Mouse (Mus musculus) midbrain, postnatal 0 days (tissue): ENCODE measurements around the gene Fam216a. TPM values are rescaled to one million over a fixed set of nuclear protein-coding genes. Genes with fewer than 3 reads are reported as not detected.

Experiments
- ATAC-seq: fragments of 200-750 bp; cut with Nextera tagmentation; 2 replicates; pipeline ENCODE4 v1.8.0; 2017; ENCODE audit warnings: moderate number of reproducible peaks, mild to moderate bottlenecking, moderate TSS enrichment, moderate library complexity; ENCODE audit not compliant: low FRiP score
- DNase-seq: peaks from one replicate; pipeline ENCODE4 v3.0.0-alpha.2; 2015; ENCODE audit warnings: low spot score
- H3K27ac ChIP-seq: fragments of 300-500 bp; sonication (generic); 2 replicates; pipeline ENCODE4 v1.5.1; 2014; ENCODE audit warnings: low read depth, mild to moderate bottlenecking, low read length, mixed read lengths
- H3K27me3 ChIP-seq: fragments of 300-500 bp; sonication (generic); 2 replicates; pipeline ENCODE4 v1.6.1; 2014; ENCODE audit warnings: low read length, control low read depth, mixed read lengths; ENCODE audit not compliant: insufficient read depth
- H3K36me3 ChIP-seq: fragments of 300-500 bp; sonication (generic); 2 replicates; pipeline ENCODE4 v1.6.1; 2014; ENCODE audit warnings: low read length, control low read depth, mixed read lengths; ENCODE audit not compliant: insufficient read depth
- H3K4me1 ChIP-seq: fragments of 300-500 bp; sonication (generic); 2 replicates; pipeline ENCODE4 v1.6.1; 2014; ENCODE audit warnings: mild to moderate bottlenecking, control low read depth, antibody characterized with exemption, low read length, mixed read lengths; ENCODE audit not compliant: insufficient read depth
- H3K4me2 ChIP-seq: fragments of 300-500 bp; sonication (generic); 2 replicates; pipeline ENCODE4 v1.6.1; 2014; ENCODE audit warnings: low read depth, mild to moderate bottlenecking, low read length, mixed read lengths; ENCODE audit not compliant: poor library complexity, severe bottlenecking
- H3K4me3 ChIP-seq: fragments of 300-500 bp; sonication (generic); 2 replicates; pipeline ENCODE4 v1.5.1; 2014; ENCODE audit warnings: low read depth, mild to moderate bottlenecking, low read length, moderate library complexity
- H3K9ac ChIP-seq: fragments of 300-500 bp; sonication (generic); replicated peaks from 2 replicates; pipeline ENCODE4 v1.6.1; 2014; ENCODE audit warnings: mild to moderate bottlenecking, low read length, moderate library complexity, mixed read lengths; ENCODE audit not compliant: poor library complexity, severe bottlenecking
- H3K9me3 ChIP-seq: fragments of 300-500 bp; sonication (generic); 2 replicates; pipeline ENCODE4 v1.6.1; 2016; ENCODE audit warnings: low read length, control low read depth
- CTCF ChIP-seq: IDR thresholded peaks from 2 replicates; pipeline ENCODE4 v1.5.1; 2016; ENCODE audit warnings: antibody characterized with exemption, mild to moderate bottlenecking
- WGBS: fragments of 180-500 bp; shearing (Covaris S2); extraction: QIAGEN DNeasy Blood & Tissue Kit; methylation state at CpG from one replicate; pipeline ENCODE4 v1.1.7; 2014; 5-methylcytosine and 5-hydroxymethylcytosine counted together
- polyA plus RNA-seq: library from polyadenylated mRNA; unstranded; fragments of >200 nt; fragmentation: Nextera tagmentation; extraction: Ambion mirVana; gene quantifications from 2 replicates; pipeline ENCODE4 v1.2.1, GENCODE M21; 2015
- total RNA-seq: library from RNA; depleted of rRNA; stranded (reverse); fragments of >200 nt; gene quantifications from 2 replicates; pipeline ENCODE4 v1.2.3, GENCODE M21; 2014

Fam216a gene
- total and polyA plus RNA-seq, 2 experiments from 2014 or later, result 139 to 156 TPM

DNA sequence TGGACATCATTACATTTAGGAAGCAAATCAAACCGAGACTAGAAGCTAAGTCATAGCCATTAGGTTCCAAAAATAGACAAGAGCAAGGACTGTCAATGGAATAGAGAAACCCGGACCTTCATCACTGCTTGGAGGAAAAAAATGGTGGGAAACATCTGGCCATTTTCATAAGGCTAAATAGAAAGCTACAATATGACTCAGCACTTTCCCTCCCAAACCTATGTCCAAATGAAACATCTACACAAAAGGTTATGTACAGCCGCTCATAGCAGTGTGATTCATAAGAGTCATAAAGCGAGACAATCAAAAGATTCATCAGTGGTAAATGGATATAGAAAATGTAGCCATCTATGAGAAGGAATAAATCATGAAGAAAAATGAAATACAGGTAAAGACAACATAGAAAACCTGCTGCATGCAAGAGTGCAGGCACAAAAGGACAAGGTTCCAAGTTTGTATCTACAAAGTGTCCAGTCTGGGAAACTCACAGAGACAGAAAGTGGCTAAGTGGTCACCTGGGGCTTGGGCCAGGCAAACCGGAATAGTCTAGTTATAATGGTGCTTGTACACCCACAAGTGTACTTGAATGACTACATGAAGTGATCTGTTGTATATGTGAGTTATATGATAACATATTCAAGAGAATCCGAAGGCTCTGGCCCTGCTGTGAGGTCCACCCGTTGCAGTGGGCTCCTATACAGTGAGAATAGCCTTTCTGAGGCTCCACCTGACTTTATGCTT lies 35.4 kb downstream of the Fam216a start:
- Histone ChIP-seq H3K9me3 (no peaks in the 10 kb centered on the region), H3K4me3 (no peak overlapping the region), H3K27me3 (no peaks in the 10 kb centered on the region), H3K4me1 (no peaks in the 10 kb centered on the region), H3K4me2 (no peak overlapping the region), H3K27ac (no peak overlapping the region), H3K9ac (no peak overlapping the region), H3K36me3 (0 out of 2 replicates have a peak, but pooled peaks cover 4% of the 10 kb centered on the region)
- 93% methylated on average over 7 of the region's 7 CpGs for WGBS
- no peak for TF ChIP-seq CTCF
- DNase-seq (no peak), ATAC-seq (no peak)

DNA sequence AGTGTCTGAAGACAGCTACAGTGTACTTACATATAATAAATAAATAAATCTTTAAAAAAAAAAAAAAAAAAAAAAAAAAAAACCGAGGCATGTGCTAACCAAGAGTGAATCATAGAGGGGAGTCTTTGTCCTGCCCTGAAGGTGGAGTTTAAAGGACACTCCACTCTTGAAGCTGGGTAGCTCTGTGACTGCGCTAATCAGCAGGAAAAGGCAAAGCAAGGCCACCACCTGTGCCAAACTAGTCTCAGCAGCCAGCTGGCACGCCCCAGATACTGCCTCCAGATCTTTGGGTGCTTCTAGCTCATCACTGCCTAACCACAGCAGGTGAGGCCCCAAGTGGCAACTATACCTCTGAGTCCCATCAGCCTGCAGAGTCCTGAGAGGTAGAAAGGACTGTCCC lies 37.5 kb downstream of the Fam216a start:
- DNase-seq (no peak), ATAC-seq (no peak)
- Histone ChIP-seq H3K27ac (no peak overlapping the region), H3K4me1 (no peaks in the 10 kb centered on the region), H3K4me2 (no peak overlapping the region), H3K9me3 (no peaks in the 10 kb centered on the region), H3K27me3 (no peaks in the 10 kb centered on the region), H3K36me3 (peaks cover 7% of the 10 kb centered on the region; the same call in 1 of the 2 replicates), H3K9ac (no peak overlapping the region), H3K4me3 (no peak overlapping the region)
- TF ChIP-seq CTCF, result no peak
- 63% methylated on average over 3 of the region's 3 CpGs for WGBS

DNA sequence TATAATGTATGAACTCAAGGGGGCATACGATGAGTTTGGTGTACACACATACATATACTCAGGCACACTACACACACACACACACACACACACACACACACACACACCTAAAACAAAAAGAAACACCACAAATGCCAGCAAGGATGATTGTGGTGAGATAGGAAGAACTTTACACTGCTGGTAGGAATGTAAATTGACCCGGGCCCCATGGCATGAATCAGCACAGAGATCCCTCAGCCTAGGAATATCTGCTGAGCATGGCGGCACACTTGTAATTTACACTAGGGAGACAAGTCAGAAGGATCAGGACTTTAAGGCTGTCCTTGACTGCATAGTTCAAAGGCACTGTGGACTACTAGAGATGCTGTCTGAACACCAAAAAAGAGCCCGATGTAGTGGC lies 41.9 kb downstream of the Fam216a start:
- Histone ChIP-seq H3K4me2 (no peak overlapping the region), H3K9ac (no peak overlapping the region), H3K4me3 (no peak overlapping the region), H3K27ac (no peak overlapping the region), H3K27me3 (no peaks in the 10 kb centered on the region), H3K4me1 (no peaks in the 10 kb centered on the region), H3K36me3 (peaks cover 11% of the 10 kb centered on the region; the same call in 1 of the 2 replicates), H3K9me3 (no peaks in the 10 kb centered on the region)
- 83% methylated on average over 4 of the region's 4 CpGs for WGBS
- no peak for DNase-seq
- ATAC-seq, result no peak
- TF ChIP-seq CTCF, result no peak

DNA sequence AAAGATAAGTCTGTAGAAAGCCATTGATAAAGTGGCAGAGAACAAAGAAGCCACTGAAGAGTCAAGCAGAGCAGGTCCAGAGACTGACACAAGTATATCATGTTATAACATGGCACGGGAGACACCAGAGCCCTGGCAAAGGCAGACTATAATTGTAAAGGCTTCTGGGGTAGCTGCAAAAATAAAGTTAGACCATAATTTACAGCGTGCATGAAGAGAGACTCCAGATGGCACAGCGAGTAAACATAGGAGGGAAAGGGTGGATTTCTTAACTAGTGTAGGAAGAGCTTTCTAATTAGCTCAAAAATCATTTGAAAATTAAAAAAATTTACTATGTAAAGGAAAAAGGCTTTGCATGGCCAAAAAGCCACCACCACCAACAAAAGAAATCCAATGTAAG lies 44.9 kb downstream of the Fam216a start:
- Histone ChIP-seq H3K9ac (no peak overlapping the region), H3K4me2 (no peak overlapping the region), H3K27me3 (no peaks in the 10 kb centered on the region), H3K9me3 (no peaks in the 10 kb centered on the region), H3K27ac (no peak overlapping the region), H3K4me1 (no peaks in the 10 kb centered on the region), H3K4me3 (no peak overlapping the region), H3K36me3 (peaks cover 24% of the 10 kb centered on the region)
- TF ChIP-seq CTCF, result no peak
- 93% methylated on average over 3 of the region's 3 CpGs for WGBS
- DNase-seq, result no peak
- no peak for ATAC-seq

DNA sequence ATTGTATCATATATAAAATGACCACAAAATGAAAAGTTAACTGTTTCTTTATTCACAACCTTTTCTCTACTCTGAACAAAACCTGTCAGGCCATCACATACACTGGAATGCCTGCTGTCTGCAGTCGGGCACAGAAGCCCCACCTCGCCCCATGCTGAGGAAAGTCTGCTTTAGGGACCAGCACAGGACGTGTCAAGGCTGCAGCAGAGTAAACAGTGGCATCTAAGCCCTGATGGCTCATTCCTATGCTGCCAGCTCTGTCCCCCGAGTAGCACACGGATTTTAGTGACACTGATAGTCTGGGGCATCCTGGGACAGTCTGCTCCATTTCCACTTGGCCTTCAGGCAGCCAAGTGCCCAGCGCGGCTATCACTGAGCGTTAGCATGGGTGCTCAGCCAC lies 46.7 kb downstream of the Fam216a start:
- Histone ChIP-seq H3K27me3 (no peaks in the 10 kb centered on the region), H3K36me3 (peaks cover 31% of the 10 kb centered on the region; the same call in 1 of the 2 replicates), H3K4me1 (no peaks in the 10 kb centered on the region), H3K9me3 (no peaks in the 10 kb centered on the region), H3K4me3 (no peak overlapping the region), H3K9ac (no peak overlapping the region), H3K4me2 (no peak overlapping the region), H3K27ac (no peak overlapping the region)
- 86% methylated on average over 8 of the region's 8 CpGs for WGBS
- no peak for ATAC-seq
- TF ChIP-seq CTCF, result no peak
- no peak for DNase-seq

DNA sequence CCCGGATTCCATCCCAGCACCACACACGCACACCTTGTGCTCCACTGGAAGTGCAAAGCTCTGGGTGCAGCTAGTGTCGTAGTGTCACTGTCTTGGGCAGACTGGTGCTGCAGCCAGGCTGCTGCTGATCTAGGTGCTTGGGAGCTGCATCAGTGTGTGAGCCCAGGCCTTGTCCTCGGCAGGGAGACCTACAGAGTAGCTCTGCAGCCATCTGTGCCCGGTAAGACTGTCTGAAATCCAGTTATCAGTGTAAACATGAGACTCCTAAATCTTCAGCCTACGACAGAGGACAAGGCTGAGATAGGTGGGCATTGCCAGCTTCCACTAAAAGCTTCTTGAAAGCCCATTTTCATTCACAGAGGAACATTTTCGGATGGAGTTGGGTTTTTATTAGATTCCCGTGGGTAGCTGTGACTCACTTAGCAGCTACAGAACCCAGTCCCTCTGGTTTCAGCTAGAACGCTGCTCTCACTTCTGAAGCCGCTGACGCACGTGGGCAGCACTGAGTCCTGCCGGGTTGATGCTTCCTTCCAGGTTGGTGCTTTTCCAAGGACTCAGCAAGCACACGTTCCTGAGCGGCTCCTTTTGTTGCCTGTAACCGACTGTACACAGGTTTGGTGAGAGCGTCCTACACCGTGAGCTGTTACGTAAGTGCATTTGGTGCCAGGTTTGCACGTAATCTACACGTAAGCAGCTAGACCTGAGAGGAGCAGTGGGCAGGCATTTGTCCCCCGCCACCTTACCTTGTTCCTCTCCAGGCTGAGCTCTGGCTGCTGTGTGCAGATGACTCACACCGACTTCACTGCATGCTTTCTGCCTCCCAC lies 47.3 kb downstream of the Fam216a start:
- no peak for ATAC-seq
- DNase-seq, result peak; percentile 34
- no peaks in the 10 kb centered on the region for H3K9me3 ChIP-seq
- TF ChIP-seq CTCF, result no peak
- no peak overlapping the region for H3K4me3 ChIP-seq
- no peaks in the 10 kb centered on the region for H3K4me1 ChIP-seq
- no peak overlapping the region for H3K4me2 ChIP-seq
- no peak overlapping the region for H3K27ac ChIP-seq
- WGBS, result 87% methylated on average over 23 of the region's 23 CpGs
- peaks cover 31% of the 10 kb centered on the region; the same call in 1 of the 2 replicates for H3K36me3 ChIP-seq
- H3K9ac ChIP-seq, result no peak overlapping the region
- H3K27me3 ChIP-seq, result no peaks in the 10 kb centered on the region
